Mouse (Mus musculus) forebrain, embryonic 10.5 days (tissue): ENCODE data around the gene Gsdma. TPM values are rescaled to one million over a fixed set of nuclear protein-coding genes. Genes with fewer than 3 reads are reported as not detected.
"Not testable (repeated sequence)": the region's sequence is repeated elsewhere in the genome, so short reads cannot be mapped to it uniquely, and the experiment has no call there.

Experiments used
- DNase-seq: peaks from one replicate; pipeline ENCODE4 v3.0.0-alpha.2; 2017; ENCODE audit warnings: low spot score; ENCODE audit errors: extremely low spot score
- H3K27ac ChIP-seq: fragments of 300-500 bp; sonication (generic); 2 replicates; pipeline ENCODE4 v1.5.1; 2016; ENCODE audit warnings: mild to moderate bottlenecking
- H3K27me3 ChIP-seq: fragments of 300-500 bp; sonication (generic); 2 replicates; pipeline ENCODE4 v1.6.1; 2016; ENCODE audit warnings: mild to moderate bottlenecking; ENCODE audit not compliant: poor library complexity, severe bottlenecking
- H3K36me3 ChIP-seq: fragments of 300-500 bp; sonication (generic); replicated peaks from 2 replicates; pipeline ENCODE4 v1.6.1; 2016; ENCODE audit warnings: mild to moderate bottlenecking, moderate library complexity
- H3K4me1 ChIP-seq: fragments of 300-500 bp; sonication (generic); 2 replicates; pipeline ENCODE4 v1.6.1; 2016
- H3K4me3 ChIP-seq: fragments of 300-500 bp; sonication (generic); 2 replicates; pipeline ENCODE4 v1.5.1; 2016; ENCODE audit warnings: mild to moderate bottlenecking, moderate library complexity
- H3K9me3 ChIP-seq: fragments of 300-500 bp; sonication (generic); 2 replicates; pipeline ENCODE4 v1.6.1; 2016; ENCODE audit warnings: mild to moderate bottlenecking, moderate library complexity
- WGBS: fragments of 180-500 bp; shearing (Covaris S2); methylation state at CpG from one replicate; pipeline ENCODE4 v1.1.7; 2016; 5-methylcytosine and 5-hydroxymethylcytosine counted together
- polyA plus RNA-seq: library from polyadenylated mRNA; unstranded; fragments of >200 nt; fragmentation: Nextera tagmentation; extraction: Ambion mirVana; gene quantifications from 2 replicates; pipeline ENCODE4 v1.2.1, GENCODE M21; 2016

Gsdma gene
- polyA plus RNA-seq, 1 experiment from 2014 or later, result not detected

- H3K9me3 ChIP-seq, H3K36me3 ChIP-seq, H3K4me3 ChIP-seq, H3K27me3 ChIP-seq, H3K27ac ChIP-seq, H3K4me1 ChIP-seq: not testable (repeated sequence)
- 15% methylated on average over 7 of the region's 7 CpGs for WGBS
- peak; percentile 65 for DNase-seq
These were observed 9.1 kb upstream of the Gsdma start for GRCm38 (mm10) chr11:98655076-98655475.

- Histone ChIP-seq H3K9me3 (no peaks in the 10 kb centered on the region), H3K36me3 (no peaks in the 10 kb centered on the region), H3K27ac (no peak overlapping the region), H3K27me3 (no peaks in the 10 kb centered on the region), H3K4me1 (peaks cover 5% of the 10 kb centered on the region), H3K4me3 (no peak overlapping the region)
- 15% methylated on average over 6 of the region's 6 CpGs for WGBS
- DNase-seq, result peak; percentile 19
These were observed 3.6 kb upstream of the Gsdma start for GRCm38 (mm10) chr11:98660517-98660916.

- H3K9me3 ChIP-seq, result no peaks in the 10 kb centered on the region
- H3K36me3 ChIP-seq, result no peaks in the 10 kb centered on the region
- no peak overlapping the region for H3K4me3 ChIP-seq
- H3K27me3 ChIP-seq, result peaks cover 37% of the 10 kb centered on the region
- H3K4me1 ChIP-seq, result peaks cover 9% of the 10 kb centered on the region
- WGBS, result 79% methylated on average over 2 of the region's 2 CpGs
- H3K27ac ChIP-seq, result no peak overlapping the region
- DNase-seq, result no peak
These were observed 4.8 kb downstream of the Gsdma start for GRCm38 (mm10) chr11:98668984-98669383.

- Histone ChIP-seq H3K9me3 (no peaks in the 10 kb centered on the region), H3K27me3 (peaks cover 35% of the 10 kb centered on the region), H3K4me1 (peaks cover 4% of the 10 kb centered on the region; the same call in 1 of the 2 replicates), H3K27ac (no peak overlapping the region), H3K4me3 (no peak overlapping the region), H3K36me3 (no peaks in the 10 kb centered on the region)
- no peak for DNase-seq
- WGBS, result 82% methylated on average over 3 of the region's 3 CpGs
These were observed 7.2 kb downstream of the Gsdma start for GRCm38 (mm10) chr11:98671284-98671815.

- peaks cover 4% of the 10 kb centered on the region; the same call in 1 of the 2 replicates for H3K4me1 ChIP-seq
- H3K4me3 ChIP-seq, result no peak overlapping the region
- no peak for DNase-seq
- H3K36me3 ChIP-seq, result no peaks in the 10 kb centered on the region
- WGBS, result 68% methylated on average over 5 of the region's 5 CpGs
- H3K27ac ChIP-seq, result no peak overlapping the region
- peaks cover 30% of the 10 kb centered on the region for H3K27me3 ChIP-seq
- no peaks in the 10 kb centered on the region for H3K9me3 ChIP-seq
These were observed 7.7 kb downstream of the Gsdma start for GRCm38 (mm10) chr11:98671857-98672256.

GRCm38 (mm10) chr11:98672482-98672881, 8.3 kb downstream of the Gsdma start:
- Histone ChIP-seq H3K4me3 (no peak overlapping the region), H3K9me3 (no peaks in the 10 kb centered on the region), H3K4me1 (peaks cover 4% of the 10 kb centered on the region; the same call in 1 of the 2 replicates), H3K27me3 (peaks cover 24% of the 10 kb centered on the region), H3K36me3 (no peaks in the 10 kb centered on the region), H3K27ac (no peak overlapping the region)
- WGBS, result 92% methylated on average over 5 of the region's 5 CpGs
- DNase-seq, result no peak

- WGBS, result 8% methylated on average over 7 of the region's 7 CpGs
- Histone ChIP-seq H3K4me3 (0 out of 2 replicates have a peak overlapping the region, but pooled peaks have one; percentile 10), H3K27me3 (peaks cover 17% of the 10 kb centered on the region)
- DNase-seq, result peak; percentile 56
- H3K27ac ChIP-seq, H3K36me3 ChIP-seq, H3K9me3 ChIP-seq, H3K4me1 ChIP-seq: not testable (repeated sequence)
These were observed 9.0 kb downstream of the Gsdma start for GRCm38 (mm10) chr11:98673136-98673535.

GRCm38 (mm10) chr11:98675829-98676363, 11.7 kb downstream of the Gsdma start:
- no peak for DNase-seq
- no peaks in the 10 kb centered on the region for H3K36me3 ChIP-seq
- 51% methylated on average over 7 of the region's 7 CpGs for WGBS
- peaks cover 4% of the 10 kb centered on the region; the same call in 1 of the 2 replicates for H3K4me1 ChIP-seq
- H3K27ac ChIP-seq, result no peak overlapping the region
- H3K4me3 ChIP-seq, result no peak overlapping the region
- H3K27me3 ChIP-seq, result peaks cover 4% of the 10 kb centered on the region; the same call in 1 of the 2 replicates
- no peaks in the 10 kb centered on the region for H3K9me3 ChIP-seq

GRCm38 (mm10) chr11:98680023-98680422, 15.9 kb downstream of the Gsdma start:
- Histone ChIP-seq H3K9me3 (no peaks in the 10 kb centered on the region), H3K27ac (no peak overlapping the region), H3K4me3 (no peak overlapping the region), H3K36me3 (peaks cover 9% of the 10 kb centered on the region), H3K4me1 (peaks cover 24% of the 10 kb centered on the region), H3K27me3 (no peaks in the 10 kb centered on the region)
- 97% methylated on average over 1 of the region's 1 CpGs for WGBS
- DNase-seq, result no peak

GRCm38 (mm10) chr11:98680595-98680994, 16.4 kb downstream of the Gsdma start:
- 87% methylated on average over 4 of the region's 4 CpGs for WGBS

GRCm38 (mm10) chr11:98681186-98681585, 17.0 kb downstream of the Gsdma start:
- Histone ChIP-seq H3K36me3 (peaks cover 20% of the 10 kb centered on the region), H3K9me3 (no peaks in the 10 kb centered on the region), H3K27ac (no peak overlapping the region), H3K4me1 (peaks cover 24% of the 10 kb centered on the region), H3K4me3 (peak overlapping the region; percentile 100; the same call in 1 of the 2 replicates), H3K27me3 (no peaks in the 10 kb centered on the region)
- 88% methylated on average over 4 of the region's 4 CpGs for WGBS
- DNase-seq, result no peak

More at GRCm38 (mm10) chr11:98680595-98680994, 16.4 kb downstream of the Gsdma start:
- DNase-seq, H3K27ac ChIP-seq, H3K4me3 ChIP-seq, H3K9me3 ChIP-seq, H3K27me3 ChIP-seq: not testable (repeated sequence)
- H3K36me3 ChIP-seq, result peaks cover 14% of the 10 kb centered on the region
- peaks cover 24% of the 10 kb centered on the region for H3K4me1 ChIP-seq

GRCm38 (mm10) chr11:98681786-98682745, 17.9 kb downstream of the Gsdma start, which contains the start of gene Psmd3:
Psmd3 (plus strand) TSS chr11:98682554.
- peak; percentile 99 for DNase-seq
- H3K27me3 ChIP-seq, result no peaks in the 10 kb centered on the region
- H3K4me3 ChIP-seq, result peak within 1 kb of the TSS; percentile 100
- no peaks in the 10 kb centered on the region for H3K9me3 ChIP-seq
- peak within 1 kb of the TSS; percentile 95 for H3K27ac ChIP-seq
- WGBS, result 6% methylated on average over 45 of the region's 45 CpGs
- H3K36me3 ChIP-seq, result peaks cover 29% of the 10 kb centered on the region
- H3K4me1 ChIP-seq, result peaks cover 24% of the 10 kb centered on the region
